Mouse (Mus musculus) spleen, embryonic (tissue): ENCODE results near the gene Morn1.

Experiments used
- CTCF ChIA-PET: fragments of 350-600 bp; sonication (Branson Sonifier 250); formaldehyde crosslinking; loops from one replicate; lab custom pipeline; 2022; lab: Charles Lee

Morn1 gene

GRCm38 (mm10) chr4:155138451-155138850 lies 52.1 kb downstream of the Morn1 start:
- CTCF ChIA-PET = interaction anchor here (0.5 kb wide), 1 partner anchor 30 kb away, joined by 7 read pairs; no protein-coding TSS in a partner anchor

GRCm38 (mm10) chr4:155139281-155140045 lies 53.1 kb downstream of the Morn1 start:
- CTCF ChIA-PET = interaction anchor here (0.5 kb wide), 1 partner anchor 31 kb away, joined by 7 read pairs; no protein-coding TSS in a partner anchor

- CTCF ChIA-PET = no interaction called here
These were observed 53.8 kb downstream of the Morn1 start for GRCm38 (mm10) chr4:155140150-155140549.

- CTCF ChIA-PET = no interaction called here
These were observed 54.5 kb downstream of the Morn1 start for GRCm38 (mm10) chr4:155140795-155141265.

DNA sequence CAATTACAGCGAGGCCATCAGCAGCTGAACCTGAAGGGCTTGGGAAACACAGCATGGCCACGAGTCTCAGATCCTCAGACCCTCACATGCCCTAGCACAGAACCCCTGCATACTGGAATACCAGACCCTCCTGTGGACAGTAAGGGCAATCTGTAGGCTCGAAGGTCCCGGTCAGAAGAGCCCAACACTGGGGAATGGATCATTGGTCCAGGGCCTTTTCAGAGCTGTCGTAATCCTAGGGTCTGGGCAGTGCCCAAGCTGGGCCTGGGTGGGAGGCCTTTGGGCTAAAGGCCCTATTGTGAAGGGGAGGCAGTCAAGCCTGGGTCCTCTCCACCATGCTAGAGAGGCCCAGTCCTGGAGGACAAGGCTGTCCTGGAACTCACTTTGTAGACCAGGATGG lies 56.5 kb downstream of the Morn1 start:
- CTCF ChIA-PET = no interaction called here

DNA sequence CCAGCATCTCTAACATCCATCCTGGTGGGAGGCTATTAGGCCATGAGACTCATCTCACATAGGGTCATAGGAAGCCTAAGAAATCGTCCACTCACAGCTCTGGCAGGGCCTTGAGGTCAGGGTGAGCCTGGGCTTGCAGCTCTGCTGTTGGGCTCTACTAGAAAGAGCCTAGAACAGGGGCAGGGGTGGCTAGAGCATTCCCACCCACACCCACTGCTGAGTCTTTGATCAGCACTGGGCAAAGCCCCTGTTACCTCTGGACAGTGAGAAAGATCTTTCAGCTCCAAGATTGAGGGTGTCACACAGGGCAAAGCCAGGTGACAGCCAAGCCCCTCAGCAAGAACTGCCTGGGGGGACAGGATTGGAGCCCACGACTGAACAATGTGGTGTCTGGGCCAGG lies 57.0 kb downstream of the Morn1 start:
- CTCF ChIA-PET = no interaction called here

- CTCF ChIA-PET = interaction anchor here (0.7 kb wide), 1 partner anchor 8 kb away, joined by 5 read pairs; no protein-coding TSS in a partner anchor
These were observed 57.6 kb downstream of the Morn1 start for GRCm38 (mm10) chr4:155143871-155144502.

- CTCF ChIA-PET = interaction anchor here (0.7 kb wide), 1 partner anchor 9 kb away, joined by 5 read pairs; no protein-coding TSS in a partner anchor
These were observed 58.3 kb downstream of the Morn1 start for GRCm38 (mm10) chr4:155144548-155145180.

GRCm38 (mm10) chr4:155146107-155146823 lies 59.9 kb downstream of the Morn1 start:
- CTCF ChIA-PET = no interaction called here

DNA sequence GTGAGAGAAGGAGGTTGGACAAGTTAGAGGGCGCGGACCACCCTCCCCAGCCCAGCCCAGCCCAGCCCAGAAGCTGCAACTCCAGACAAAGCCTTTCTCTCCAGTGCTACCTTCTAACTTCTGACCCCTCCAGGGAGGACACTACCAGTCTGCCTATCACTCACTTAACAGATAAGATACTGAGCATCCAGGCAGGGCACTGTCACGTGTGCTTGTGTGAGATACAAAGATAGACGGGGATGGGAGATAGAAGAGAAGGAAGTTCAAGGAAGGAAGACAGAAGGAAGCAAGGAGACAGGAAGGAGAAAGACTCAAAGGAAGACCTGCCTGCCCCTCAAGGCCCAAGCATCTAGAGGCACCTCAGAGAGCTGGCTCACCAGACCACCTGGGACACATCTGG lies 62.1 kb downstream of the Morn1 start:
- CTCF ChIA-PET = no interaction called here

DNA sequence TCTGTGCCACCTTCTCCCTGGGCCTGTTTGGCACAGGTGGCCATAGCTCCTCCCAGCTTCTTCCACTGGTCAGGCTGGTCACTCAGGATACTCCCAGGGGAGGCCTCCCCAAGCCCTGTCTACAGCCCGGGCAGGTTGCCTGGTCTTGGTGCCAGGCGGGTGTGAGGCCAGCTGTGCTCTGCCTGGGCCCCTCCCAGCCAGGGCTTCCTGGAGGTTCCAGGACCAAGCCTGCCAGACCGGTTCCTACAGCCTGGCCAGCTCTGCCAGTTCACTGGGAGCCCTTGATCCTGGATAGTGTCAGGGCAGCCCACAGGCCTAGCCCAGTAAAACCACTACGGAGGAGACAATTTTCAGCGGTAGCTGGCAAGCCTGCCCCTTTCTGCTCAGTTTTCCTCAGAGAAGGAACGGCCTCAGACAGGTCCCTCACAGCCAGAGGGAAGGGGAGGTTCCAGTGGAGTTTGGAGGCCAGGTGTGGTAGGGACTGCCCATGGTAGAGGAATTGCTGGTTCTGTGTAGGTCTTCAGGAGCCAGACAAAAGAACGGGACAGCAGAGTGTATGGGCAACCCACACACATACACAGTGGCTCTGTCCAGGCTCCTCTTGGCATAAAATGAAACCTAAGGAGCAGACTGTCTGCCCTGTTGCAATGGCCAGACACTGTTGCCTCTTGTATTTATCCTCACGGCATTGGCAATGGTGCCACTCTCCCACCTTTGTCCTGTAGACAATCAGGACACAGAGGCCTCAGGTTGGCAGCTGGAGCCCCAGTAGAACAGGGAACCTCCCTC lies 62.7 kb downstream of the Morn1 start:
- CTCF ChIA-PET = no interaction called here

DNA sequence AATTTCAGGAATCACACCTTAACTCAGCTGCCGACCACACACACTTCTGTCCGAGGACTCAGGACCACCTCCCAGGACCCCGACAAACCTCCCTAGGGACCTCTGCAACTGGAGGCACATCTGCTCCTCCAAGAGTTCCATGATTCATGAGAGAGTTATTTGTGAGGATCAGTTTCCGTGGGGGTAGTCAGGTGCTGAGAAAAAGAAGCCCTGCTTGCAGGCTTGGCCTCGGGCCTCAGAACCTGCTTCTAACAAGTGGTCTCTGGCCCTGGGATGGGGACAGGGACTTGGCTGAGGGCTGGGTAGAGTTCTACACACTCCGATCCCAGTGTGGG lies 63.5 kb downstream of the Morn1 start:
- CTCF ChIA-PET = no interaction called here

DNA sequence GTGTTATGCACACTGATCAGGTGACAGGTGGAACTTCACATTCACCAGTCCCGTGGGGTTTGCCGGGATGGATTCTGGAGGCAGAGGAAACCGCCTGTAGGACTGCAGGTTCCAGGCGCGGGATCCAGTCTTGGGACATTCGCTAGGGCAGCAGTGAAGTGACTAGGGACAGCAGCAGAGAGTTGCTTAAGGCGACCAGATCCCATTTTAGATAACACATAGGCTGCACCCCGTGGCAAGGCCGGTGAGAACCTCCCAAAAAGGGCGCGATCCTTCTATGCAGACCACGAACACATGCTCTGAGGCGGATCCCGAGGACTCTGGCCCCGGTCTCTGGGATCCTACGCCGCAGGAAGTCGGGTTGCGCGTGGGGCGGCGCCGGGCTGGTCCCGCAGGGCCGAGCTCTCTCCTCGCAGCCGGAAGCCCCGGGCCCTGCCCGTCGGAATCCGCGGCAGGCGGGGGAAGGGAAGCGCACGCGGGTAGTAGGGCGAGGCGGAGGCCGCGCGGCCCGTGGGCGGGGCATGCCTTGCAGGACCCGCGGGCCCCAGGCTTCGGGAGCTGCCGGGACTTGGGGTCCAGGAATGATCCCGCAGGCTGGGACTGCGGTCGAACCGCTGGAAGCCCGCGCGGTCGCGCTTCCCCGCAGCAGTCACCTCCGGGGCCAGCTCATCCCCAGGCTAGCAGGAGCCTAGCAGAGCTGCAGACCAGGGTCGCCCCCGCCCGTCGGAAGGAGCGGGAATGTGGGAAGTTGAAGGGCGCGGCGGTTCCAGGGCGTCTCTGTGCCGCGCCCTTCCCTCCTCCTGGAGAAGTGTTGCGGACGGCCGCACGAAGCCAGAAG lies 64.1 kb downstream of the Morn1 start:
- CTCF ChIA-PET = interaction anchor here (1.0 kb wide), 1 partner anchor 11 kb away, joined by 3 read pairs; no protein-coding TSS in a partner anchor

DNA sequence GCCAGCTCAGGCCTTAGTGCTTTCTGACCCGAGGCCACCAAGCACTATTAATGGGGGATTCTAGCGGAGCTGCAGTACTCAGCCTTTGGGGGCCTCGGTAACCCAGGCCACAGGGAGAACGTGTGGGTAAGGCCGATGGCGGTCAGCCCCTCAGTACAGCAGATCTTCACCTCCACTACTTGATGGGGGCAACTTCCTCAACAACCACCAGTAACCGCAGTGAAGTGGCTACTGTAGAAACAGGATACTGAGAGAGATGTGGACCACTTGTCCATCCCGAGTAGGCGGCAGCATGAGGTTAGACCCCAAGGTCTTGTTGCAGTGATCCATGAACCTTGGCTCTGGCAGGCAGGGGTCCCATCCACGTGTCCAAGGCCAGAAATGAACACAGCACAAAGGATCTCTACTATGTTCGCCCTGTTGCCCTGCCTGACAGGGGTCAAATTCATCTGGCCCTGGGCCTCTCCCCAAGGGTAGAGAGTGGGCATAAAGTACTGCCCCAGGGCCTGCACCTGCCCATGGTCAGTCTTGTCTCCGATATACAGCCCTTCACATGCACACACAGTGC lies 64.9 kb downstream of the Morn1 start:
- CTCF ChIA-PET = interaction anchor here (1.0 kb wide), 1 partner anchor 10 kb away, joined by 3 read pairs; no protein-coding TSS in a partner anchor

GRCm38 (mm10) chr4:155151845-155152244 lies 65.5 kb downstream of the Morn1 start:
- CTCF ChIA-PET = no interaction called here

GRCm38 (mm10) chr4:155152476-155152875 lies 66.1 kb downstream of the Morn1 start:
- CTCF ChIA-PET = no interaction called here

- CTCF ChIA-PET = interaction anchor here (0.7 kb wide), 1 partner anchor 21 kb away, joined by 4 read pairs; no protein-coding TSS in a partner anchor
These were observed 67.2 kb downstream of the Morn1 start for GRCm38 (mm10) chr4:155153389-155154072.

DNA sequence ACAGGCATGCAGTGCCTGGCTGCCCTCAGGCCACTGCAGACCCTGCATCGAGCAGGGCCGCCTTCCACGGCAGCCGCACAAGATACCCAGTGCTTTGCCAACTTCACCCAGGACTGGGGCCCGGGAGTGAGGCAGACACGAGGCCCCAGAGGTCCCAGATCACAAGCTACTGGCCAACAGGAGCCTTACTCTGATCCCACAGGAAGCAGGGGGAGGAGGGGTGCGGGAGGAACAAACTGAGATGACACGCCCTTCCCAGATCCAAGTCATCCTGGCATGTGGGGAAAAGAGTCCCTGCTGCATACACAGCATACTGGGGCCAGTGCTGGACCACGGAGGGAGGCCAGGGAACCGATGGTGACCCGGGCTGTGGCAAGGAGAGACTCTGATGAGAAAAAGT lies 68.6 kb downstream of the Morn1 start:
- CTCF ChIA-PET = no interaction called here

GRCm38 (mm10) chr4:155156734-155157133 lies 70.4 kb downstream of the Morn1 start:
- CTCF ChIA-PET = interaction anchor here (0.5 to 0.6 kb wide), 2 partner anchors 78 to 83 kb away, joined by 3 to 6 read pairs; no protein-coding TSS in a partner anchor
